Mouse (Mus musculus): ENCODE results near the gene Igdcc3. TPM values are rescaled to one million over a fixed set of nuclear protein-coding genes. Genes with fewer than 3 reads are reported as not detected.
A peak's percentile ranks its signal among the peaks of the same experiment; 100 is the strongest.

Igdcc3 gene
- polyA plus RNA-seq, 1 experiment from 2014 or later: 0.15 TPM

DNA sequence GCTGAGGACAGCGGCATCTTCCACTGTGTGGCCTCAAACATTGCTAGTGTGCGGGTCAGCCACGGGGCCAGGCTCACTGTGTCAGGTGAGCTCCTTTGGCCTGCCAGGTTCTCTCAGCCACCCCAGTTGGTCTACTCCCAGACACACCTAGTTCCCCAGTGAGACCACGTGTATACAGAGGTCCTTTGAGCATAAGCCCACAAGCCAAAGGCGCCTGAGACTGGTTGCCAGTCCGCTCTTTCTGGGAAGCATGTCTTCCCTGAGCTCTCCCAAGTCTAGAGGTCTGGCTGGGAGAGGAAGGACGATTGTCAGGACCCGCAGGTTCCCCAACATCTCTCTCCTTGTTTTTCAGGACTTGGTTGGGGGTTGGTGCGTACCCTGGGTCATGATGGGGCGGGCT lies 36.9 kb downstream of the Igdcc3 start:
- DNase-seq (no peak), ATAC-seq (ENCODE audit: low read depth) (no peak)
- Histone ChIP-seq H3K4me2 (no peak overlapping the region), H3K9ac (no peak overlapping the region), H3K9me3 (replicated peaks) (no peaks in the 10 kb centered on the region), H3K36me3 (no peaks in the 10 kb centered on the region), H3K4me1 (replicated peaks) (peaks cover 10% of the 10 kb centered on the region; the same call in 1 of the 2 replicates), H3K4me3 (replicated peaks) (no peak overlapping the region), H3K27me3 (peaks cover 79% of the 10 kb centered on the region), H3K27ac (no peak overlapping the region)
- 52% methylated on average over 10 of the region's 10 CpGs for WGBS (ENCODE audit: insufficient replicate concordance)

DNA sequence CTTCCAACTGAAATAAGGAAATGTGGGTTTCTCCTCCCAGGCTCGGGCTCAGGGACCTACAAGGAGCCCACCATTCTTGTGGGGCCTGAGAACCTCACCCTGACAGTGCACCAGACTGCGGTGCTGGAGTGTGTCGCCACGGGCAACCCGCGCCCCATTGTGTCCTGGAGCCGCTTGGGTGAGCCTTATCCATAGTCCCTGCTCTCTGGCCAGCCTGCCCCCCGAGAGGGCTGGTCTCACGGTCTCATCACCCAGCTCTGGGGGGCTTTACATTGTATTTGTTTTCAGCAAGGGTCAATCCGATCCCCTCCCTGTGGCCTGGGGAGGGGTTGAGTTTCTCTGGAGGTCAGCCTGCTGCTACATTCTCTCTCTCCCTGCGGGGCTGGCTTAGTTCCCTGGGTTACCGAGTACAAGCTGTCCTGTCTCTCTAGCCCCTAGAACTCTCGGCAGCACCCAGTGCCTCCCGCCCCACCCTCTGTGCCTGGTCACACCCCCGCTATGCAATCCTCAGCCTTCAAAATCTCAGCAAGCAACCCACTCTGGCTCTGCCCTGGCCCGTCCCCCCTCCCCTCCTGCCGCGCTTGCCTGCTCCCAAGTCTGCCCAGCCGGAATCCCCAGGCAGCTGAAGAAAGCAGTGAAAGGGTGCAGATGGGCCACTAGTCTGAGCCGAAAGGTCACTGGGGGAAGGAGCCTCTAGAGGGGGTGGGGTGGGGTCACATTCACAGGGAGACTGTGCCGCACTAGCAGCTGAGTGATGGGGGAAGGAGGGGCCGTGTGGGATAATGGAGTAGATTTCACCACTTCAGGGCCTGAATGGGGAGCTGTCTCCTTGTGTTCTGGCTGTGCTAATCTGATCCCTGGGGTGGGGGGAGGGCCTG lies 37.6 kb downstream of the Igdcc3 start:
- DNase-seq (no peak), ATAC-seq (ENCODE audit: low read depth) (no peak)
- 13% methylated on average over 22 of the region's 22 CpGs for WGBS (ENCODE audit: insufficient replicate concordance)
- Histone ChIP-seq H3K4me2 (no peak overlapping the region), H3K4me1 (replicated peaks) (peaks cover 10% of the 10 kb centered on the region; the same call in 1 of the 2 replicates), H3K27ac (no peak overlapping the region), H3K9ac (peak overlapping the region; percentile 9; the same call in 1 of the 2 replicates), H3K27me3 (peaks cover 74% of the 10 kb centered on the region), H3K4me3 (replicated peaks) (no peak overlapping the region), H3K9me3 (replicated peaks) (no peaks in the 10 kb centered on the region), H3K36me3 (no peaks in the 10 kb centered on the region)

DNA sequence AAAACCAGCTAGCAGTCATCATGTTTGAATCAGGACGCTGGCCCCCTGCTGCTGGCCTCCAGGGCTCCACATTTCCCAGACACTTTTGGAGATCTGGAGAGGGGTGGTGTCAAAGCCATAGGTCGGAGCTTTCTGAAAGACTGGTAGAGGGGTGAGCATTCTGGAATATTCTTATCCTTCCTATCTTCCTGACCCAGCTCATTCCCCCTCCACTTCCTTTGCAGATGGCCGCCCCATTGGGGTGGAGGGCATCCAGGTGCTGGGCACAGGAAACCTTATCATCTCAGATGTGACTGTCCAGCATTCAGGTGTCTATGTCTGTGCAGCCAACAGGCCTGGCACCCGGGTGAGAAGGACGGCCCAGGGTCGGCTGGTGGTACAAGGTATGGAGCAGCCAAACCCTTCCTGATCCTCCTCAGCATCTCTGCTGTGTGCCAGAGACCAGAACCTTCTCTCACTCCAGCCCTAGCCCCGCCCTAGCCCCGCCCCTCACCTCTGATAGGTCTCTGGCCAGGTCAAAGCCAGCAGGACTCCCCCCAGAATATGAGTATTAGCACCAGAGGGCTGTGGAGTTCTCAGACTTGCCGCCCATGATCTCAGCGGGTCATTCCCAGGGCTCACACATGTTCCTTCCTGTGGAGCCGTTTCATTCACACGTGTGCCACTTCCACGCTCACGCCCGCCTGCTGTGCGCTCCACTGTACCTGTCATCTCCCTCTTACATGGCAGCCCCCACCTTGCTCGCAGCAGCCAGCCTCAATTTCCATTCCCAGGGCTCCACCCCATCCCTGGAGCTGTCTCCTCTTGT lies 39.0 kb downstream of the Igdcc3 start:
- Histone ChIP-seq H3K4me2 (0 out of 2 replicates have a peak overlapping the region, but pooled peaks have one; percentile 14), H3K4me1 (replicated peaks) (peaks cover 10% of the 10 kb centered on the region; the same call in 1 of the 2 replicates), H3K27ac (no peak overlapping the region), H3K4me3 (replicated peaks) (no peak overlapping the region), H3K9me3 (replicated peaks) (no peaks in the 10 kb centered on the region), H3K9ac (no peak overlapping the region), H3K36me3 (no peaks in the 10 kb centered on the region), H3K27me3 (peaks cover 78% of the 10 kb centered on the region)
- WGBS (ENCODE audit: insufficient replicate concordance): 23% methylated on average over 17 of the region's 17 CpGs
- peak; percentile 31; the same call in 1 of the 2 replicates for ATAC-seq (ENCODE audit: low read depth)
- no peak for DNase-seq

GRCm38 (mm10) chr9:65188599-65188998 lies 47.6 kb downstream of the Igdcc3 start:
- WGBS (ENCODE audit: insufficient replicate concordance): 1% methylated on average over 3 of the region's 3 CpGs
- ATAC-seq (ENCODE audit: low read depth): peak; percentile 26; the same call in 1 of the 2 replicates
- Histone ChIP-seq H3K4me1 (replicated peaks) (peaks cover 25% of the 10 kb centered on the region), H3K4me3 (replicated peaks) (no peak overlapping the region), H3K9ac (no peak overlapping the region), H3K27ac (no peak overlapping the region), H3K4me2 (no peak overlapping the region), H3K36me3 (no peaks in the 10 kb centered on the region), H3K27me3 (peaks cover 10% of the 10 kb centered on the region; the same call in 1 of the 2 replicates), H3K9me3 (replicated peaks) (no peaks in the 10 kb centered on the region)
- DNase-seq: peak; percentile 59

DNA sequence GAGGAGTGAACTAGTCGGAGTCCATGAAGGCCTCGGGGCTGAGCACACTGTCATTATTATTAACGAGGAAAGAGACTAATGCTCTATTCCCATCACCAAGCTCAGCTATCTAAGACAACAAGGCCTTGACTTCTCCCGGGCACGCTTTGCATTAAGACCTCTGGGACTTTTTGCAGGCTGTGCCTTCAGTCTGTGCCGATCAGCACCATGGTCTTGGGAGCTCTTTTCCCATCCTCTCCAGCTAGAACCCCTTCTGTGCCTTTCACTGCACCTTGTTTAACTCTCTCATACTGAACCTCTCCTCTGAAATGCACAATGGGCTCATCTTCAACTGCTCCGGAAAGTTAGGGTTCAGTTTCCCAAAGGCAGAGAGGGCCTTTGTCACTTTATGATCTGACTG lies 49.3 kb downstream of the Igdcc3 start:
- Histone ChIP-seq H3K4me1 (replicated peaks) (peaks cover 41% of the 10 kb centered on the region), H3K4me2 (no peak overlapping the region), H3K4me3 (replicated peaks) (no peak overlapping the region), H3K36me3 (no peaks in the 10 kb centered on the region), H3K9me3 (replicated peaks) (no peaks in the 10 kb centered on the region), H3K27ac (no peak overlapping the region), H3K9ac (no peak overlapping the region), H3K27me3 (no peaks in the 10 kb centered on the region)
- ATAC-seq (ENCODE audit: low read depth) (no peak), DNase-seq (no peak)
- WGBS (ENCODE audit: insufficient replicate concordance): 73% methylated on average over 7 of the region's 7 CpGs

DNA sequence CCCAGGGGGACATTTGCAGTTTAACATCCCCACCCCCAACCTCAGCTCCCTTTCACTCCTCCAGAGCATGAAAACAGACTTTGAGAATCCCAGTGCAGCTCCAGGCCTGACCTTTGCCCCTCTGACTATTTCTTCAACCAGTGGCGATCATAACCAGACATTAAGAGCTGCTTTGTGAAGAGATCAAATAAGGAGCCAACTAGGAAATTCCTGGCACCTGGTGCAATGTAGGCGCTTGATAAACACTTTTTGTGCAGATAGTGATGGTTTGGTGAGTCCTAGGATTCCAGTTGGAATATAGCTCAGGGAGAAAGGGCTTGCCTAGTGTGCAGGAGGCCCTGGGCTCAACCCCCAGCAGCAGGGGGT lies 50.4 kb downstream of the Igdcc3 start:
- ATAC-seq (ENCODE audit: low read depth) (no peak), DNase-seq (no peak)
- Histone ChIP-seq H3K27me3 (no peaks in the 10 kb centered on the region), H3K9me3 (replicated peaks) (no peaks in the 10 kb centered on the region), H3K4me1 (replicated peaks) (peaks cover 52% of the 10 kb centered on the region), H3K9ac (no peak overlapping the region), H3K4me3 (replicated peaks) (no peak overlapping the region), H3K36me3 (no peaks in the 10 kb centered on the region), H3K27ac (no peak overlapping the region), H3K4me2 (no peak overlapping the region)
- 57% methylated on average over 2 of the region's 2 CpGs for WGBS (ENCODE audit: insufficient replicate concordance)

DNA sequence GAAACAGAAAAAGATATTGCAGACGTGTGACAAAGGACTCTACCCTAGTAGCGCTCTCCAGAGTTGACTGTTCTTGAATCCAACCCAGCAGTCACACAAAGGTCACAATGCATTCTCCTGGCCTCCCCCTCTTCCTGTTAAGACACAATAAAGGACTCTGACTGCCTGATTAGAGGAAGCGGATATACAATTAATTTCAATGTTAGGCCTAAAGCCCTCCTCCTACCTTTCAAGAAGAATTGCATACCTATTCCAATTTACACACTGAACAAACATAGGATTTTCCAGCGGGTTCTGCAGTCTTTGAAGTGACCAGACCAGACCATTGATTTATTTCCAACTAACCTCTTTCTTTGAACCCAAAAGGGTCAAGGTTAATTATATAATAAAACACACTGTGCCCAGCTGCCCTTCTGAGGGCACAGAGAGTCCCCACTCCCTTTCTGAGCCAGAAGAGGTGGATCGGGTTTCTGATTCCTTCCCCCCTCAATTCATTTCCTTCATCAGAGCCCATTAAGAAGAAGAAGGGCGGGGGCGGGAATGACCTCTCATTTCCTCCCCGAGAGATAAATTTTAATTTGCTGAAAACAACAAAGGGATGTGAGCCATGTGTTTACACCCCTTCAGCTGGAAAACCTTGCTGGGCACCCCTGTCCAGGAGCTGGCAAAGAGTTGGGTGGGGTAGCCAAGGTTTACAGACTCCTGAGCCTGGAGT lies 50.9 kb downstream of the Igdcc3 start:
- Histone ChIP-seq H3K4me3 (replicated peaks) (no peak overlapping the region), H3K4me1 (replicated peaks) (peaks cover 53% of the 10 kb centered on the region), H3K4me2 (no peak overlapping the region), H3K36me3 (no peaks in the 10 kb centered on the region), H3K9me3 (replicated peaks) (no peaks in the 10 kb centered on the region), H3K27ac (no peak overlapping the region), H3K27me3 (no peaks in the 10 kb centered on the region), H3K9ac (no peak overlapping the region)
- 55% methylated on average over 8 of the region's 8 CpGs for WGBS (ENCODE audit: insufficient replicate concordance)
- DNase-seq: no peak
- ATAC-seq (ENCODE audit: low read depth): no peak

- H3K4me2 ChIP-seq: peak overlapping the region; percentile 36
- H3K36me3 ChIP-seq: no peaks in the 10 kb centered on the region
- H3K4me3 ChIP-seq (replicated peaks): peak overlapping the region; percentile 14; the same call in 1 of the 2 replicates
- no peaks in the 10 kb centered on the region for H3K9me3 ChIP-seq (replicated peaks)
- ATAC-seq (ENCODE audit: low read depth) (no peak), DNase-seq (peak; percentile 47)
- H3K4me1 ChIP-seq (replicated peaks): peaks cover 66% of the 10 kb centered on the region
- peak overlapping the region; percentile 34; the same call in 1 of the 2 replicates for H3K9ac ChIP-seq
- WGBS (ENCODE audit: insufficient replicate concordance): 43% methylated on average over 12 of the region's 12 CpGs
- no peaks in the 10 kb centered on the region for H3K27me3 ChIP-seq
- no peak overlapping the region for H3K27ac ChIP-seq
These were observed 52.2 kb downstream of the Igdcc3 start for GRCm38 (mm10) chr9:65193214-65193613.

DNA sequence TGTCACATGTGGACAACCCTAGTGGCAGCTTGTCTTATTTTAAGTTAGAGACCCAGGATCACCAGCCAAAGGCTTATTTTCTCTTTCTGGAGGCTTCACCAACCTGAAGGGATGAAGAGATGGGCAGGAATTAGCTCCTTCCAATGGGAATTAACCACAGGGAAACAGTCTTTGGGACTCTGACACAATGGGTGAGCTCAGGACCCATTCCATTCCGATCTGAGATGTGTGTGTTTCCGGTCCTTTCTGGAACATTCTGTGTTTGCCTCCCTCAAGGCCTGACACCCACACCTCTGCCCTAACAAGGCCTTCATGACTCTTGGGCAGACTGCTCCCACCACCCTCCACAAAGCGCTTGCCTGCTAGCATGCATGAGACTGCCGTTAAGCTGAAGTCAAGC lies 54.1 kb downstream of the Igdcc3 start, which contains the start of gene Parp16:
Gene Parp16 (plus strand): TSS at position 301 of the 400 bp plus-strand sequence.
- peak within 1 kb of the TSS; percentile 57 for H3K9ac ChIP-seq
- H3K4me2 ChIP-seq: peak within 1 kb of the TSS; percentile 28
- H3K27me3 ChIP-seq: no peaks in the 10 kb centered on the region
- no peaks in the 10 kb centered on the region for H3K9me3 ChIP-seq (replicated peaks)
- no peak for ATAC-seq (ENCODE audit: low read depth)
- no peaks in the 10 kb centered on the region for H3K36me3 ChIP-seq
- peak within 1 kb of the TSS; percentile 96 for H3K27ac ChIP-seq
- no peak within 1 kb of the TSS for H3K4me3 ChIP-seq (replicated peaks)
- peaks cover 84% of the 10 kb centered on the region for H3K4me1 ChIP-seq (replicated peaks)
- WGBS (ENCODE audit: insufficient replicate concordance): 76% methylated on average over 4 of the region's 4 CpGs
- DNase-seq: no peak

DNA sequence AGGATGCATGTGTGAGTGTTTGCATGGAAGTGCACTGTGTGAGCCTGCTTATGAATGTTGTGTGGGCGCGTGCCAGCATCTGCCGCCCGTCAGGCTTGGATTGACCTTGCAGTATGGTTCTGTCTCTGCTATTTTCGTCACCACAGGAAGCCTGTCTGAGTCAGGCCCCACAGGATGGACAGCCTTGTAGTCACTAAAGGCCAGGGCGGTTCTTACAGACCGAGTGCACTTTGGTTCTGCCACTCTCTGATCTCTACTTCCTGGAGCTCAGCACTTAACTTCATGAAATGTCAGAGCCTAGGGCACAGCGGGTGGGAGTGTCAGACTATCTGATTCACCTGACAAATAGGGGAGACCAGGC lies 54.6 kb downstream of the Igdcc3 start:
- DNase-seq: no peak
- Histone ChIP-seq H3K4me1 (replicated peaks) (peaks cover 90% of the 10 kb centered on the region), H3K9ac (peak overlapping the region; percentile 57), H3K27me3 (no peaks in the 10 kb centered on the region), H3K9me3 (replicated peaks) (no peaks in the 10 kb centered on the region), H3K4me2 (peak overlapping the region; percentile 28), H3K4me3 (replicated peaks) (no peak overlapping the region), H3K36me3 (no peaks in the 10 kb centered on the region), H3K27ac (peak overlapping the region; percentile 96)
- WGBS (ENCODE audit: insufficient replicate concordance): 22% methylated on average over 8 of the region's 8 CpGs
- ATAC-seq (ENCODE audit: low read depth): peak; percentile 4; the same call in 1 of the 2 replicates
